Mouse (Mus musculus) ovary, adult 18-20 months (tissue): ENCODE measurements at regions not wholly inside any gene's neighbourhood (a gene's known extent, or its start where the extent isn't known, plus 50 kb on each side); places are given as distances from the start of the nearest gene placed in this dataset.

Source experiments
- DNase-seq: peaks from one replicate; pipeline ENCODE4 v3.0.0; 2022; ENCODE audit warnings: low spot score, mixed read lengths

GRCm38 (mm10) chr7:59711741-59712140 lies 293.1 kb downstream of the Snurf start:
- peak; percentile 30 for DNase-seq
